ENCODE assay signal across 17 mouse cellular contexts in genomic region chr13:108245086-108245697, GRCm38 (mm10). TPM values are rescaled to one million over a fixed set of nuclear protein-coding genes. Genes with fewer than 3 reads are reported as not detected.
DNase-seq lines count a peak whose midpoint lies in the region; ATAC-seq and TF ChIP-seq lines count a peak whose summit lies in the region.
"Had no signal": no experiment of that assay in that cellular context is flagged by ENCODE, and none has a peak within 500 bp of the region (broad histone marks: within the 10 kb centered on the region; RNA-seq: fewer than 3 reads in every experiment).

No protein-coding gene starts in this region.

- WGBS in heart, postnatal 0 days = 50% methylated on average over 11 of the region's 11 CpGs

- no peaks in the 10 kb centered on the region for H3K36me3 ChIP-seq in heart, postnatal 0 days (replicated peaks; ENCODE audit: control insufficient read depth, insufficient read depth, low read length)
- no peaks in the 10 kb centered on the region for H3K36me3 ChIP-seq in E14TG2a.4 (ENCODE audit: insufficient read depth, low read length)
- H3K36me3 ChIP-seq: heart, embryonic 13.5 days; hindbrain, embryonic 13.5 days; limb, embryonic 15.5 days had no signal

- no peak overlapping the region for H3K4me3 ChIP-seq in heart, postnatal 0 days (ENCODE audit: low read depth, low read length)
- H3K4me3 ChIP-seq in E14TG2a.4 (replicated peaks; ENCODE audit: low read length) = no peak overlapping the region
- H3K4me3 ChIP-seq: heart, embryonic 13.5 days; hindbrain, embryonic 13.5 days; limb, embryonic 15.5 days had no signal

- no peak for TF ChIP-seq CTCF in heart, postnatal 0 days (IDR thresholded peaks at IDR 0.05; ENCODE audit: low read depth)
- 0 out of 2 replicates have a peak, but pooled peaks have one; percentile 3 for TF ChIP-seq CTCF in E14TG2a.4 (conservative IDR thresholded peaks at IDR 0.05; ENCODE audit: low read length)

- H3K9me3 ChIP-seq in heart, postnatal 0 days (replicated peaks; ENCODE audit: control insufficient read depth, low read length) = no peaks in the 10 kb centered on the region
- H3K9me3 ChIP-seq in E14TG2a.4 (ENCODE audit: low read length) = no peaks in the 10 kb centered on the region
- H3K9me3 ChIP-seq: heart, embryonic 13.5 days; hindbrain, embryonic 13.5 days; limb, embryonic 15.5 days had no signal

- intact Hi-C loops in left cerebral cortex, postnatal 36 days (cut with DNase I) = no loop called here

- no peak overlapping the region for H3K27ac ChIP-seq in heart, postnatal 0 days (ENCODE audit: low read depth)
- H3K27ac ChIP-seq: heart, embryonic 13.5 days; hindbrain, embryonic 13.5 days; limb, embryonic 15.5 days had no signal

- H3K4me1 ChIP-seq in heart, postnatal 0 days (ENCODE audit: control insufficient read depth, insufficient read depth) = peaks cover 8% of the 10 kb centered on the region; the same call in 1 of the 2 replicates
- H3K4me1 ChIP-seq in E14TG2a.4 (replicated peaks; ENCODE audit: low read depth, low read length) = no peaks in the 10 kb centered on the region
- H3K4me1 ChIP-seq: heart, embryonic 13.5 days; hindbrain, embryonic 13.5 days; limb, embryonic 15.5 days had no signal

- TF ChIP-seq EP300 in heart, postnatal 0 days (IDR thresholded peaks at IDR 0.05; ENCODE audit: low read depth) = no peak

- H3K4me2 ChIP-seq in heart, postnatal 0 days (ENCODE audit: low read depth, low read length) = 0 out of 2 replicates have a peak overlapping the region, but pooled peaks have one; percentile 21
- H3K4me2 ChIP-seq: heart, embryonic 13.5 days; hindbrain, embryonic 13.5 days; limb, embryonic 15.5 days had no signal

- no peak overlapping the region for H3K9ac ChIP-seq in heart, postnatal 0 days (replicated peaks; ENCODE audit: low read depth, low read length)
- H3K9ac ChIP-seq: heart, embryonic 13.5 days; hindbrain, embryonic 13.5 days; limb, embryonic 15.5 days had no signal

- no peaks in the 10 kb centered on the region for H3K27me3 ChIP-seq in heart, postnatal 0 days (ENCODE audit: control insufficient read depth, insufficient read depth, low read length)
- no peaks in the 10 kb centered on the region for H3K27me3 ChIP-seq in E14TG2a.4 (ENCODE audit: insufficient read depth, low read length)
- H3K27me3 ChIP-seq: heart, embryonic 13.5 days; hindbrain, embryonic 13.5 days; limb, embryonic 15.5 days had no signal

- peak; percentile 60; the same call in 1 of the 2 replicates for ATAC-seq in heart, postnatal 0 days (ENCODE audit: insufficient read depth, low read depth)
- ATAC-seq: intestine, postnatal 0 days had no signal

- DNase-seq in heart, postnatal 0 days (ENCODE audit: low spot score) = peak; percentile 24
- DNase-seq in heart, adult 18-20 months = no peak
- DNase-seq in kidney, adult 18-20 months = peak; percentile 49
- peak; percentile 59 for DNase-seq in kidney, postnatal 10 days
- no peak for DNase-seq in left cerebral cortex, postnatal 36 days (ENCODE audit: low spot score in 2 of 2)
- DNase-seq in right cerebral cortex, postnatal 10 days (ENCODE audit: low spot score in 2 of 2) = no peak
- DNase-seq: adrenal gland, postnatal 36 days; B cell, adult 2 months; cerebellum, adult 2 months; gastrocnemius, postnatal 10 days; midbrain, embryonic 14.5 days; thymus, adult 18-20 months had no signal

RNA-seq across cellular contexts. Expression of gene Elovl7, which starts 31.0 kb away (rescaled TPM):
- total RNA-seq in heart, postnatal 0 days (2014; rRNA removed; ENCODE audit: low replicate concordance) = 0.95 and 2.7 TPM in 2 replicates
- 1.8 and 2.1 TPM in 2 replicates for polyA plus RNA-seq in heart, postnatal 0 days (2015; fragmentation: Nextera tagmentation; extraction: Ambion mirVana)
- total RNA-seq in heart, adult 18-20 months (2021) = under 1 TPM; 0.15 to 0.26 TPM
- total RNA-seq in left cerebral cortex, postnatal 36 days (2021) = 1 to 10 TPM; 7.1 to 9.6 TPM

Comparison
In these comparisons a context has a peak if more than half of its experiments do, and no peak if none do; other contexts are left out.
1. DNase-seq: peak in heart, postnatal 0 days (single experiment), kidney, adult 18-20 months (single experiment) and kidney, postnatal 10 days (single experiment); none in heart, adult 18-20 months (0 of 2), left cerebral cortex, postnatal 36 days (0 of 2) and right cerebral cortex, postnatal 10 days (0 of 2).